Mouse (Mus musculus) c-Kit-positive CD71-positive TER-119-negative erythroid progenitor cells, embryonic 14.5 days (primary cell): Measurements from ENCODE around the gene Arhgap31.
"Not testable (repeated sequence)": the region's sequence is repeated elsewhere in the genome, so short reads cannot be mapped to it uniquely, and the experiment has no call there.

Source experiments
- DNase-seq: peaks from one replicate; pipeline ENCODE4 v3.0.0-alpha.2; 2013; ENCODE audit warnings: low read depth

Arhgap31 gene

GRCm38 (mm10) chr16:38688531-38689264, 24.4 kb downstream of the Arhgap31 start:
- no peak for DNase-seq

GRCm38 (mm10) chr16:38687673-38688072, 25.4 kb downstream of the Arhgap31 start:
- DNase-seq, result no peak

GRCm38 (mm10) chr16:38683094-38683493, 30.0 kb downstream of the Arhgap31 start:
- DNase-seq, result no peak

GRCm38 (mm10) chr16:38681313-38681712, 31.8 kb downstream of the Arhgap31 start:
- no peak for DNase-seq

GRCm38 (mm10) chr16:38679431-38680021, 33.5 kb downstream of the Arhgap31 start:
- no peak for DNase-seq

- no peak for DNase-seq
These were observed 34.2 kb downstream of the Arhgap31 start for GRCm38 (mm10) chr16:38678853-38679252.

- DNase-seq, result not testable (repeated sequence)
These were observed 35.1 kb downstream of the Arhgap31 start for GRCm38 (mm10) chr16:38677941-38678340.

GRCm38 (mm10) chr16:38677171-38677570, 35.9 kb downstream of the Arhgap31 start:
- DNase-seq, result no peak

- DNase-seq, result no peak
These were observed 36.4 kb downstream of the Arhgap31 start for GRCm38 (mm10) chr16:38676647-38677046.

- DNase-seq, result no peak
These were observed 37.3 kb downstream of the Arhgap31 start for GRCm38 (mm10) chr16:38675600-38676335.

- no peak for DNase-seq
These were observed 38.2 kb downstream of the Arhgap31 start for GRCm38 (mm10) chr16:38674891-38675290.

GRCm38 (mm10) chr16:38673511-38673910, 39.6 kb downstream of the Arhgap31 start:
- no peak for DNase-seq

GRCm38 (mm10) chr16:38672947-38673346, 40.1 kb downstream of the Arhgap31 start:
- no peak for DNase-seq

- DNase-seq, result no peak
These were observed 40.7 kb downstream of the Arhgap31 start for GRCm38 (mm10) chr16:38672370-38672769.

- DNase-seq, result no peak
These were observed 42.3 kb downstream of the Arhgap31 start for GRCm38 (mm10) chr16:38670621-38671390.

- DNase-seq, result no peak
These were observed 44.0 kb downstream of the Arhgap31 start for GRCm38 (mm10) chr16:38668871-38669675.

GRCm38 (mm10) chr16:38666523-38666922, 46.6 kb downstream of the Arhgap31 start:
- no peak for DNase-seq

GRCm38 (mm10) chr16:38666016-38666415, 47.1 kb downstream of the Arhgap31 start:
- DNase-seq, result no peak

- DNase-seq, result no peak
These were observed 50.5 kb downstream of the Arhgap31 start for GRCm38 (mm10) chr16:38662575-38662974.

GRCm38 (mm10) chr16:38654308-38654707, 58.8 kb downstream of the Arhgap31 start:
- DNase-seq, result no peak

- peak; percentile 3 for DNase-seq
These were observed 59.6 kb downstream of the Arhgap31 start for GRCm38 (mm10) chr16:38653390-38653871.
